Mouse (Mus musculus): ENCODE results near the gene Wnt5b. TPM values are rescaled to one million over a fixed set of nuclear protein-coding genes. Genes with fewer than 3 reads are reported as not detected.

Wnt5b gene
- polyA plus RNA-seq, 1 experiment from 2014 or later = 21.9 TPM

DNA sequence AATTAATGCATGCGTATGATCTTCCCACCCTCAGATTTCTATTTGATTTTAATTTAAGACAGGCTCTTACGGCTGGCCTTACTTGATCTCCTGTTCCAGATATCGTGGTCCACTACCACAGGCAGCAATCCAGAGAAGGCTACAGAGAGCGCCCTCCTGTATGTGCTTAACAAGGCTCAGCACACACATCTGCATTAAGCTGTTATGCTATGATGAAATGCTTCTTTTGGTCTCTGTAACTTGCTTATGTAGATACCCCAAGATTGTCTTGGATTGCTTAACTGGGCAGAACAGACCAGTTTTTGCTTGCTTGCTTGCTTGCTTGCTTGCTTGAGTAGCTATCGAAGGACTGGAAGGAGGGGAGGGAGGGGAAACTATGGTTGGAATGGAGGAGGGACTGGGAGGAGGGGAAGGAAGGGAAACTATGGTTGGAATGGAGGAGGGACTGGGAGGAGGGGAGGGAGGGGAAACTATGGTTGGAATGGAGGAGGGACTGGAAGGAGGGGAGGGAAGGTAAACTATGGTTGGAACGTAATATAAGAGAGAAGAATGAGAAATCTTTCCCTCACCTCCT is 112.3 kb downstream of the Wnt5b start:
- no peaks in the 10 kb centered on the region for H3K27me3 ChIP-seq
- no peak overlapping the region for H3K27ac ChIP-seq
- no peak overlapping the region for H3K9ac ChIP-seq (replicated peaks)
- H3K9me3 ChIP-seq = 0 out of 2 replicates have a peak, but pooled peaks cover 8% of the 10 kb centered on the region
- ATAC-seq (ENCODE audit: insufficient number of reproducible peaks, insufficient read depth, low FRiP score, low TSS enrichment, low read depth) = no peak
- H3K4me2 ChIP-seq = no peak overlapping the region
- WGBS = 89% methylated on average over 6 of the region's 6 CpGs
- H3K4me3 ChIP-seq (replicated peaks) = no peak overlapping the region
- peaks cover 28% of the 10 kb centered on the region for H3K36me3 ChIP-seq
- H3K4me1 ChIP-seq (replicated peaks) = no peaks in the 10 kb centered on the region

GRCm38 (mm10) chr6:119430508-119430907 is 113.6 kb downstream of the Wnt5b start:
- no peak overlapping the region for H3K4me3 ChIP-seq (replicated peaks)
- H3K27ac ChIP-seq = no peak overlapping the region
- 58% methylated on average over 2 of the region's 2 CpGs for WGBS
- H3K9ac ChIP-seq (replicated peaks) = no peak overlapping the region
- ATAC-seq (ENCODE audit: insufficient number of reproducible peaks, insufficient read depth, low FRiP score, low TSS enrichment, low read depth) = no peak
- H3K4me2 ChIP-seq = no peak overlapping the region
- H3K9me3 ChIP-seq = 0 out of 2 replicates have a peak, but pooled peaks cover 8% of the 10 kb centered on the region
- H3K27me3 ChIP-seq = no peaks in the 10 kb centered on the region
- no peaks in the 10 kb centered on the region for H3K4me1 ChIP-seq (replicated peaks)
- peaks cover 28% of the 10 kb centered on the region for H3K36me3 ChIP-seq

- WGBS = 97% methylated on average over 13 of the region's 13 CpGs
Measured at GRCm38 (mm10) chr6:119429311-119429710, 114.8 kb downstream of the Wnt5b start.

GRCm38 (mm10) chr6:119428611-119429010 is 115.5 kb downstream of the Wnt5b start:
- no peaks in the 10 kb centered on the region for H3K27me3 ChIP-seq
- no peak overlapping the region for H3K9ac ChIP-seq (replicated peaks)
- H3K36me3 ChIP-seq = peaks cover 21% of the 10 kb centered on the region
- H3K9me3 ChIP-seq = 0 out of 2 replicates have a peak, but pooled peaks cover 8% of the 10 kb centered on the region
- no peak overlapping the region for H3K27ac ChIP-seq
- WGBS = 92% methylated on average over 3 of the region's 3 CpGs
- no peaks in the 10 kb centered on the region for H3K4me1 ChIP-seq (replicated peaks)
- ATAC-seq (ENCODE audit: insufficient number of reproducible peaks, insufficient read depth, low FRiP score, low TSS enrichment, low read depth) = no peak
- no peak overlapping the region for H3K4me2 ChIP-seq
- no peak overlapping the region for H3K4me3 ChIP-seq (replicated peaks)

More at GRCm38 (mm10) chr6:119429311-119429710, 114.8 kb downstream of the Wnt5b start:
- Histone ChIP-seq H3K36me3 (peaks cover 24% of the 10 kb centered on the region), H3K27me3 (no peaks in the 10 kb centered on the region), H3K4me3 (replicated peaks) (no peak overlapping the region), H3K4me2 (no peak overlapping the region), H3K9me3 (0 out of 2 replicates have a peak, but pooled peaks cover 8% of the 10 kb centered on the region), H3K9ac (replicated peaks) (no peak overlapping the region), H3K4me1 (replicated peaks) (no peaks in the 10 kb centered on the region), H3K27ac (no peak overlapping the region)
- no peak for ATAC-seq (ENCODE audit: insufficient number of reproducible peaks, insufficient read depth, low FRiP score, low TSS enrichment, low read depth)

DNA sequence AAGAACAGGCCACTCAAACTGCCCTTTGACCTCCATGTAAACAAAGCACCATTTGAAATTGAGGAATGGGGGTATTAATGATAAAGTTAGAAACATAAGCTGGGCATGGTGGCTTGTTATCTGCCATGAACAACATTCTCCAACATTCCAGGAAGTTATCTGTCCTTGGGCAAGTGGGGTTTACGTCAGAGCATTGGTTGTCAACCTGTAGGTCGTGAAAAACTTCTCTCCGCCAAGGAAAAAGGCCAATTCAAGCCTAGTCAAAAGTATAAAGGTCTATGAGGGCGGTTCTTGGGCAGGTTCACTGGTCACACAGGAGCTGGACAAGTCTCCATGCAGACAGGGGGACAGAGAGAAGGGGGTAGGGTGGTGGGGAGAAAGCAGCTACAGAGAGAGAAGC is 123.1 kb downstream of the Wnt5b start:
- no peak for ATAC-seq (ENCODE audit: insufficient number of reproducible peaks, insufficient read depth, low FRiP score, low TSS enrichment, low read depth)
- WGBS = 83% methylated on average over 4 of the region's 4 CpGs
- Histone ChIP-seq H3K4me3 (replicated peaks) (no peak overlapping the region), H3K4me2 (no peak overlapping the region), H3K4me1 (replicated peaks) (peaks cover 11% of the 10 kb centered on the region), H3K9me3 (no peaks in the 10 kb centered on the region), H3K27ac (no peak overlapping the region), H3K9ac (replicated peaks) (no peak overlapping the region), H3K36me3 (no peaks in the 10 kb centered on the region), H3K27me3 (no peaks in the 10 kb centered on the region)

- no peak overlapping the region for H3K9ac ChIP-seq (replicated peaks)
- no peaks in the 10 kb centered on the region for H3K36me3 ChIP-seq
- no peak overlapping the region for H3K4me2 ChIP-seq
- no peaks in the 10 kb centered on the region for H3K27me3 ChIP-seq
- WGBS = 89% methylated on average over 5 of the region's 5 CpGs
- ATAC-seq (ENCODE audit: insufficient number of reproducible peaks, insufficient read depth, low FRiP score, low TSS enrichment, low read depth) = no peak
- no peaks in the 10 kb centered on the region for H3K9me3 ChIP-seq
- no peak overlapping the region for H3K4me3 ChIP-seq (replicated peaks)
- peaks cover 11% of the 10 kb centered on the region for H3K4me1 ChIP-seq (replicated peaks)
- H3K27ac ChIP-seq = no peak overlapping the region
Measured at GRCm38 (mm10) chr6:119420357-119420756, 123.8 kb downstream of the Wnt5b start.

DNA sequence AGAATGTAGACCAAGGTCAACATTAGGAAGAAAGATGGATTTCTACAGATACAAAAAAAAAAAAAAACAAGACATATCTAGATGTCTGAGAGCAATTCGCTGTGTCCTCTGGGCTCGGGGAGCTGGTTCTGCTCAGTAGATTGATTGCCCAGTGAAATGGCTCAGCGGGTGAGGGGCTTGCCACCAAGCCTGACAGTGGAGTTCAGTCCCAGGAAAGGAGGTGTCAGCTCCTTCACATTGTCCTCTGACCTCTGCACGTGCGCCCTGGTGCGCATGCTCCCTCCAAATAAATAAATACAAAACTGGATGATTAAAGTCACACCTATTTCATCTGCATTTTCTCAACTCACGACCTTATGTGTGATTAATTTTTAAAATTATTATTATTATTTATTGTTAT is 124.7 kb downstream of the Wnt5b start:
- WGBS = 49% methylated on average over 7 of the region's 7 CpGs
- ATAC-seq (ENCODE audit: insufficient number of reproducible peaks, insufficient read depth, low FRiP score, low TSS enrichment, low read depth) = no peak

GRCm38 (mm10) chr6:119418392-119419251 is 125.5 kb downstream of the Wnt5b start:
- H3K36me3 ChIP-seq = no peaks in the 10 kb centered on the region
- WGBS = 50% methylated on average over 7 of the region's 7 CpGs
- peaks cover 11% of the 10 kb centered on the region for H3K4me1 ChIP-seq (replicated peaks)
- no peaks in the 10 kb centered on the region for H3K9me3 ChIP-seq
- H3K9ac ChIP-seq (replicated peaks) = no peak overlapping the region
- 0 out of 2 replicates have a peak overlapping the region, but pooled peaks have one; percentile 23 for H3K27ac ChIP-seq
- ATAC-seq (ENCODE audit: insufficient number of reproducible peaks, insufficient read depth, low FRiP score, low TSS enrichment, low read depth) = no peak
- H3K4me3 ChIP-seq (replicated peaks) = no peak overlapping the region
- no peak overlapping the region for H3K4me2 ChIP-seq
- no peaks in the 10 kb centered on the region; the same call in 1 of the 2 replicates for H3K27me3 ChIP-seq

More for the DNA sequence above, 124.7 kb downstream of the Wnt5b start:
- H3K4me3 ChIP-seq (replicated peaks) = no peak overlapping the region
- H3K9me3 ChIP-seq = no peaks in the 10 kb centered on the region
- no peaks in the 10 kb centered on the region for H3K36me3 ChIP-seq
- no peak overlapping the region for H3K9ac ChIP-seq (replicated peaks)
- peaks cover 11% of the 10 kb centered on the region for H3K4me1 ChIP-seq (replicated peaks)
- H3K27me3 ChIP-seq = no peaks in the 10 kb centered on the region; the same call in 1 of the 2 replicates
- no peak overlapping the region for H3K27ac ChIP-seq
- H3K4me2 ChIP-seq = no peak overlapping the region

GRCm38 (mm10) chr6:119417821-119418220 is 126.3 kb downstream of the Wnt5b start:
- Histone ChIP-seq H3K27ac (no peak overlapping the region), H3K9ac (replicated peaks) (no peak overlapping the region), H3K4me3 (replicated peaks) (no peak overlapping the region), H3K9me3 (no peaks in the 10 kb centered on the region), H3K4me2 (peak overlapping the region; percentile 40; the same call in 1 of the 2 replicates), H3K36me3 (no peaks in the 10 kb centered on the region), H3K4me1 (replicated peaks) (peaks cover 11% of the 10 kb centered on the region), H3K27me3 (no peaks in the 10 kb centered on the region; the same call in 1 of the 2 replicates)
- no peak for ATAC-seq (ENCODE audit: insufficient number of reproducible peaks, insufficient read depth, low FRiP score, low TSS enrichment, low read depth)
- 68% methylated on average over 7 of the region's 7 CpGs for WGBS

- Histone ChIP-seq H3K4me1 (replicated peaks) (peaks cover 8% of the 10 kb centered on the region), H3K36me3 (no peaks in the 10 kb centered on the region), H3K4me2 (peak within 1 kb of the TSS; percentile 40), H3K9me3 (no peaks in the 10 kb centered on the region), H3K9ac (replicated peaks) (no peak within 1 kb of the TSS), H3K27ac (no peak within 1 kb of the TSS), H3K27me3 (no peaks in the 10 kb centered on the region; the same call in 1 of the 2 replicates), H3K4me3 (replicated peaks) (no peak within 1 kb of the TSS)
- ATAC-seq (ENCODE audit: insufficient number of reproducible peaks, insufficient read depth, low FRiP score, low TSS enrichment, low read depth) = 0 out of 2 replicates have a peak, but pooled peaks have one; percentile 52
- 5% methylated on average over 12 of the region's 12 CpGs for WGBS
Measured at GRCm38 (mm10) chr6:119417354-119417753, 126.8 kb downstream of the Wnt5b start, which contains the start of gene Adipor2. Gene Adipor2 (minus strand): TSS chr6:119417704.

GRCm38 (mm10) chr6:119416643-119417042 is 127.5 kb downstream of the Wnt5b start:
- ATAC-seq (ENCODE audit: insufficient number of reproducible peaks, insufficient read depth, low FRiP score, low TSS enrichment, low read depth) = no peak
- H3K4me3 ChIP-seq (replicated peaks) = no peak overlapping the region

More at GRCm38 (mm10) chr6:119416643-119417042, 127.5 kb downstream of the Wnt5b start:
- Histone ChIP-seq H3K36me3 (no peaks in the 10 kb centered on the region), H3K4me2 (no peak overlapping the region), H3K9me3 (no peaks in the 10 kb centered on the region), H3K4me1 (replicated peaks) (peaks cover 7% of the 10 kb centered on the region), H3K27ac (no peak overlapping the region), H3K9ac (replicated peaks) (no peak overlapping the region), H3K27me3 (no peaks in the 10 kb centered on the region; the same call in 1 of the 2 replicates)
- 74% methylated on average over 6 of the region's 6 CpGs for WGBS
